Mouse (Mus musculus) c-Kit-positive CD71-negative TER-119-negative erythroid progenitor cells, embryonic 14.5 days (primary cell): ENCODE measurements around the gene Zswim8.

ENCODE experiments used
- DNase-seq: peaks from one replicate; pipeline ENCODE4 v3.0.0-alpha.2; 2013; ENCODE audit warnings: low read depth

The Zswim8 gene

DNA sequence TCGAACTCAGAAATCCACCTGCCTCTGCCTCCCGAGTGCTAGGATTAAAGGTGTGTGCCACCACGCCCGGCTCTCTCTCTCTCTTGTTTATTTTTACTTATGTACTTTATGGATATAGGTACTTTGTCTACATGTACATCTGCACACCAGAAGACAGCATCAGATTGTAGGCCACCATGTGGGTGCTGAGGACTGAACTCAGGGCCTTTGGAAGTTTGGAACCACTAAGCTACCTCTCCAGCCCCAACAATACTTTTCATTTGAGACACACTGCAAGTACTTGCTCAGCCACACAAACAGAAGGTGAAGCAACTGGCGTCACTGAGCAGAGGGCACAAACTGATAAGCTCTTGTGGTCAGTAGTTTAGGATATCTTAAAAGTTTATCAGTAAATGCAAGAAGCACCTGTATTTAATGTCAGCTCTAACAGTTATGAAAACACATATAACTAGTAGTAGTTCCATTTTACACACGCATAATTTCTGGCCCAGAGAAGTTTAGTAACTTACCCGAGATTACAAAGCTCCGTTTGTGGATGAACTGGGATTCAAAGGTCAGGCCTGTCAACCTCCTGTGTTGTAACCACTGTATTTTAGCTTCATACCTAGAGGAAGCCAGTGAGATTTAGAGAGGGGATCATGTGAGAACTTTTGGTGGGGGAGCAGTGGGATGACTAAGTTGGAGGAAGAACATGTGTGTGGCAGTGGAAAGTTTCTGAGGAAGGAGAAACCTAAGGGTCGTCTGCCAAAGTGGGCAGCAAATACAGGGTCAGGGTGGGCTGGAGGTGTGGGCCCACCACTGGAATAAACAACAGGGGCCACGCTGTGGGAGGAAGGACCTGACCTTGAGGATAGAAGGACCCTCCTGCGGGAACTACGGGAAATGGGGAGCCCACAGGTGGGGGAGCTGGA lies 25.9 kb downstream of the Zswim8 start:
- peak; percentile 46 for DNase-seq

DNA sequence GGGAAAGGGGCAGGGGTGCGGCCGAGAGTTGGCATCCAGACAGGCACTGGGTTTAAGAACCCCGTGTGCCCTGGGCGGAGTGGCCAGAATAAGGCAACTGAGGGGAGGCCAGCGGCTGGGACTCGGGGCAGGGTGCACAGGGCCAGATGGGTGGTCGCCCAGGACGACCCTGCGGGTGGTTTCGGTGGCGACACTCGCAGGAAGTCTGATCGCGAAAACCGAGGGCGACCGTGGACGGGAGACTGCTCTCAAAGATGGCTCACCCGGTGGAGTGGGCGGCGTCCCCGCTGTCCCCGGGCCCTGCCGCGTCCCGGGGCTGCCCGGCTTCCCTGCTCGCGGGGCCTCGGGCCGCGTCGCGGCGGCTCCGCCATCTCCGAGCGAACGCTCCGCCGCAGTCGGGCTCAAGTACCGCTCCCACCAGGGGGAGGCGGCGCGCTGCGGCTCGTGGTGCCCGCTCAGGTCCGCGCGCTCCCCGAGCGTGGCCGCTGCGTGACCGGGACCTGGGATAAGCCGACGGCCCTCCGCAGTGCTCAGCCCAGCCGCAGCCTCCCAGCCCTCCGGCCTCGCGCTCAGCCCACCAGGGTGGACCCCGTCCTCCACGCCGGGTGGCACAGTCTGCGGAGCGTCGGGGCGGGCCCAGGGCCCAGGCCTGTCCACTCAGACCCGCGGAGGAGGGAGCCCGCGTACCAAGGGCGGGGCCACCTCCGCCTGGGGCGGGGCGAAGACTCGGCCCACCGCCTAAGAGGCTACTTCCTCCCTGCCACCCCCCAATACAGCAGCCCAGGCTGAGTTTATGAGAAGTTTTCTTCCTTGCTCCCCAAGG lies 26.8 kb downstream of the Zswim8 start, which contains the start of gene Ndst2:
Ndst2 (minus strand) TSS at position 611 of the 823 bp plus-strand sequence.
- peak; percentile 81 for DNase-seq

DNA sequence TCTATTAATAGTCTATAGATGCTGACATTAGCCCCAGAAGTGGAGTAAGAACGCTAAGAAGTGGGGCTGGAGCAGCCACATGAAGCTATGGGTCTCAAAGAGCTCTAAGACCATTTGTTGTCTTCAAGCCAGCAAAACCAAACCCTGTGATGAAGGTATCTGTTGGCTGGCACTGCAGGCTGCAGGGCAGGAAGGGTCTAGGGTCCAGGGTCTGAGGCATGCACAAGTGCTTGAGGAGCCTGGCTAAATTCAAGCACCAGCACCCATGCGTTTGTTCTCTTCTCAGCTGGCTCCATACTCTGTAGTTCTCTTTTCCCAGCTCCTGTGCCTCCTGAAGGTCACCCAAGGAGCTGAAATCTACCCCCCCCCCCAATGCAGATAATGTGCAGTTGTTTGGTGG lies 27.7 kb downstream of the Zswim8 start:
- DNase-seq = no peak

DNA sequence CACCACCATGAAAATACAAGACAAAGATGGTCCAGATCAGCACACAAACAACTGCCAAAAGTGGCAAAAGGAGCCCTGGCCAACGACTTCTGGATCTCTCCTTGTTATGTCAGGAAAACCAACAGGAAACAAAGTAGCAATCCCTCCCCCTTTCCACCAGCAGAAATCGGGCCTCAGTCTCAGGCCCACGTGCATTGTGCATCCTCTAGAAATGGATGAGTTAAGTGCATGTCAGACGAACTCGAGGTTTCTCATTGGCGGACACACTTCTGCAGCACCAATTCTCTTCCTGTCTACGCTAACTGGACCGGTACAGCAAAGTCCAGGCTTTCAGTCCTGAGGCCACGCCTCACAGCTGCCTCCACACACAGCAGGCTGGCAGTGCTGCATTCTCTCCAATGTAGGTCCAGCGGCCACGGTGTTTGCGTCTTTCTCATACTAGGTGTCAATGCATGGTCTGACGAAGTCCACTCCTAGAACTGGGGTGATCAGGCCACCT lies 28.6 kb downstream of the Zswim8 start:
- DNase-seq = no peak

DNA sequence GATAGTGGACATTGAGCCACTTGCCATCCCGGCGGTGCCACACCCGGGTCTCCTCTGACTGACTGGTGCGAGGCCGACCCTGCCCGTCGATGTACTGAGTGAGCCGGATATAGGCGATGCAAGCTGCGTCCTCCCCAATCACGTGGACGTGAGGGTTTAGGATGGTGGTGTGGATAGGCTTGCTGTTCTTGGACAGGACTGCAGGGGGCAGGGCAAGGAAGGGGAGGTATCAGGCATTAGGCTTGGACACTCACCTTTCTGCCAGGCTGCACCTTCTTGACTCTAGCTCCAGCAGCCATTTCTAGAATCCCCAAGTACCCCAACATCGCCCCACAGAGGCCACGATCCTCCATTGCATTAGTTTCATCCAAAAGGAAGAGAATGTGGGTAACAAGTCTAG lies 30.0 kb downstream of the Zswim8 start:
- DNase-seq = peak; percentile 42

DNA sequence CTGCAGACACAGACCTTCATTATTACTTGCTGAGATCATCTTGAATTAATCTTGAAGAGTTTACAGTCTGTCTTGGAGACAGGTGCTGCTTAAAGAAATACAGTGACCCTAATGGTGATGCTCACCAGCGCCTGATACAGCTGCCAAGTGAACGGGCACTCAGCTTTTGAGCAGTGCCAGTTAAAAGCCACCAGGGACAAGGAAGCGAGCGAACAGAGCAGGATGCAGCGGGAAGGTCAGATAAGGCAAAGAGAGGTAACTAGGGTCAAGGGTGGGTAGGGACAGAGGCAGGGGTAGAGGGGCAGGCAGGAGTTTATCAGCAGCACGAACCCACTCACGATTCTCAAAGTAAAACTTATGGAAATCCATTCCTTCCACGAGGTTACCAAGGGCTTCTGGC lies 31.2 kb downstream of the Zswim8 start:
- no peak for DNase-seq

DNA sequence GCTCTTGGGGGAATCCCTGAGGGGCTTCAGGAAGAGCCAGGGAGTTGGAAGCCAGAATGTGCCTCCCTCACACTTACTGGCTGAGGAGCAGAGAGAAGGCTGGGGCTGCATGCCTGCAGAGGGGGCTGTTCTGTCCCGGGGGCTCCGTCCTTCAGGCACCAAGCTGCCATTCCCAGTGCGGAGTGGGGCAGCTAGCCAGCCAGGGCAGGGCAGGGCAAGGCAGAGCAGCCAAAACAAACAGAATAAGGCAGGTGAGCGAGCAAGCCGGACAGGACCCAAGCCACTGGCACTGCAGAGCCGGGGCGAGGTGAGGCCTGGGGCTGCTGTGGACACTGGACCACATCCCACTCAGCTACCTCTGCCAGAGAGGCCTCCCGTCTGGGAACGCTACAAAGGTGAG lies 33.9 kb downstream of the Zswim8 start:
- DNase-seq = no peak

DNA sequence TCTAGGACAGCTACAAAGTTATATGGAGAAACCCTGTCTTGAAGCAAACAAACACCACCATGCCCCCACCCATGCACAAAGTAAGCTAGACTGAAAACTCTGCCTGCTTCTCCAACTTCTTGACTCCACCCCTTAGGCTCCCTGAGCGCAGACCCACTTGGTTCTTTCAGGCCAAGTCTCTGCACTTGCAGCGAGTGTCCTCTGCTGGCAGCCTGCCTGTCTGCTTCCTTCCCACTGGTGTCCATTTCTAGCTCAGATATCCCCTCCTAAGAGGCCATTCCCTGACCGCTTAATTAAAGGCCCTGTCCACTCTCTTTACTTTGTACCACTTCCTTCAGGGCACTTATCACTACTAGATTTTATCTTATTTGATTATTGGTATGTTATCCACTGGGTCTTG lies 36.3 kb downstream of the Zswim8 start:
- DNase-seq = no peak

DNA sequence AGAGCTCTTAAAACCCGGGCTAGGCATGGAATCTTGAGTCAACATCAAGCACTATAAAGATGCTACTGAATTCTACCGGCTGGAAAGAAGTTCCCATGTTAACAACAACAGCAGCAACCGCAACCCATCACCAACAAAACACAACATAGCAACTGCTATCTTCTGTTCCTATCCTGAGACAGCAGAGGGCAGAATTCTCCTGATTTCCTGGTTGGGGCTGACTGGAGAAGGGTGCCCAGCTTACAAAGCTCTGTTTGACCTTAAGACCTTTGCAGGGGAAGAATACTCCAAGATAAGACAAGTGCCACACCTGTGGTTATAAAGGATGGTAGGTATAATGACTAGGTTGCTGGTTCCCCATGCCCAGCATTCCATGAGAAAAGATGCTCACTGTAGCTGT lies 39.6 kb downstream of the Zswim8 start:
- DNase-seq = no peak

DNA sequence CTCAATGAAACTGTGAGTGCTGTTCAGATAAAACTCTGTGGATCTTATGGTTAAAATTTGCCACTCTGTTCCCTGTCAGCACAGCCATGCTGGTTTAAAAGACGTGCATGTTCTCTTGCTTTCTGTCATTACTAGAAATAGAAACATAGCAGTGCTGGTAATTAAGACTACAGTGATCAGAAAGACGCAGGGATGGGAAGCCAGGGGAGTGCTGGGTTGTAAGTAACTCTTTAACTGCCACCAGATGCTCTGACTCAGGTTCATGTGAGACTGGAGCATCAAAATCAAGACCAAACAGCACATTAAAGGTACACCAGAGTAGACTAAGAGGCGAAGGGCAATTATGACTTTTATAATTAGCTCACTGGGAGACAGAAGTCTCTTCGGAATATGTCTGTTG lies 41.0 kb downstream of the Zswim8 start:
- no peak for DNase-seq

DNA sequence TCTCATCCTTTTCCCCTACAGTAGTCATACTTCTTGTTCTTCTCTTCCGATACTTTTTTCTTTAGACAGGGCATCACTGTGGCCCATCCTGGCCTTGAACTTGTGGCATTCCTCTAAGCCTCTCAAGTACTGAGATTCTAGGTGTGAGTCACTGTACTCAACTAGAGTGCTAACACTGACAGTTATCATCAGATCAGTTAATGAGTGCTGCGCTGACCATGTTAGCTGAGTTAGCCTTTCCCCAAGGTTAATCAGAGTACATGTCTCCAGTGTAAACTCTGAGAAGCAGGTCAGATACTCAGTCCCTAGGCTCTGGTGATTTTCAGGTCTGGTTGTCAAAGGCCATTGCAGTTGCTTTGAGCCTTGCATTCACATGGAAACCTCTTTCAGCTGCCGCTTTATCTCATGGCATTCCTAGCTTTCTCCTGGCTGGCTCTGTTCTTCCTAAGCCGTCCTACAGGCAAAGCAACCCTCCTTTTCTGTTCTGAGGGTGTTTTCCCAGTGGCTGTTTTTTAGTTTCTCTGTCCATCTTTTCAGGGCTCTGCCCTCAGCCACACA lies 42.2 kb downstream of the Zswim8 start:
- DNase-seq = no peak

DNA sequence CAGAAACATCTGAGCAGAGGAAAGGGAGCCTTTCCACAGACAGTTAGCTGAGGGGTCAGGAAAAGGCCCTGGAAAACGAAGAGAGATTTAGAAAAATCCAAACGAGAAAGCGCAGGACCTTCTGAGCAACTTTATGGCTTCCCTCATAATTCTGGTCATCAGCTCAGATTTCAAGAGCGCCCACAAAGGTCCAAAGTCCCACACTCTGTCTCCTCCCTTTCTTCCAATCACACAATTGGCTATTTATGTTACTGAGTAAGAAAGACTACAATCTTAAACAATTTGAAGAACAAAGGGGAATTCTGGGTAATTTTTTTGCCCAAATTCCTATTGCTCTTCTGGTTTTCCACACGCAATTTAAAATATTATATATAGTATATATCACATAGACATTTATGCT lies 43.2 kb downstream of the Zswim8 start:
- DNase-seq = no peak

DNA sequence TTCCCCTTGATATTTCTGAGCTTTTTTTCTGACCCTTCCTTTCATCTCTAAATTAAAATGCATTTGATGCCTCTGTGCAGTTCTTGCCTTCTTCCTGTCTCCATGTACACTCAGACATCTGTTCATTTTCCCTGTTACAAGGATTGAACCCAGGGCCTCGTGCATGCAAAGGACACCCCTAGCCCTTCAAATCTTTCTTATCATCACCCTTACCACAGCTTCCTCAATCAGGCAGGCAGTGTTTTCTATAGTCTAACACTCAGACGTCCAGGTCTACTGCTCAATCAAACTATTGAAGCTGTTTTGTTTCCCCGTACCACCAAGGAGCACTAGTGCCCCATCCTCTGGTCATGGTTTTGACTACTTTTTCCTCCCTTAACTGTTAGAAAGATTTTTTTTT lies 46.4 kb downstream of the Zswim8 start:
- DNase-seq = no peak

DNA sequence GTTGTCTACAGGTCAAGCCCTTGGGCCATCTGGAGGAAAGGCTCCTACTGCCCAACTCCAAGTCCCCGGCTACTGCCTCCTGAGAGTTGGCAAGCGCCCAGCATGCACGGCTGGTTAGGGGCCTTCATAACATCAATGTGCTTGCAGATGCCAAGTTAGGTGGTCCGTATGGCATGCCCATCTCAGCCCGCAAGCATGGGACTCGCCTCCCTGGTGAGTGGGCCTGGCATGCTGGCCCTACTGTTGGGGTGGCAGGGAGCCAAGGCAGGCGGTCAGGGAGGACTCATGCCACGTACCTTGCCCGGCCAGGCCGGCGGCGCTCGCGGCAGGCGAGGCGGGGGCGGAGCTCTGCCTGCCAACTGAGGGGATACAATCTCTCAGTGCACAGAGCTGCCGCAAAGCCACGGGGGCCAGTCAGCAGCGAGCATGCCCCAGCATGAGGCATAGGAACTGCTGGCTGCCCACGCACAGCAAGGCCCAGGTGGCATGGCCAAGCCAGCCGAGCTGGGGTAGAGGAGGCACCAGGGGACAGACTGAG lies 50.1 kb downstream of the Zswim8 start:
- DNase-seq = no peak

DNA sequence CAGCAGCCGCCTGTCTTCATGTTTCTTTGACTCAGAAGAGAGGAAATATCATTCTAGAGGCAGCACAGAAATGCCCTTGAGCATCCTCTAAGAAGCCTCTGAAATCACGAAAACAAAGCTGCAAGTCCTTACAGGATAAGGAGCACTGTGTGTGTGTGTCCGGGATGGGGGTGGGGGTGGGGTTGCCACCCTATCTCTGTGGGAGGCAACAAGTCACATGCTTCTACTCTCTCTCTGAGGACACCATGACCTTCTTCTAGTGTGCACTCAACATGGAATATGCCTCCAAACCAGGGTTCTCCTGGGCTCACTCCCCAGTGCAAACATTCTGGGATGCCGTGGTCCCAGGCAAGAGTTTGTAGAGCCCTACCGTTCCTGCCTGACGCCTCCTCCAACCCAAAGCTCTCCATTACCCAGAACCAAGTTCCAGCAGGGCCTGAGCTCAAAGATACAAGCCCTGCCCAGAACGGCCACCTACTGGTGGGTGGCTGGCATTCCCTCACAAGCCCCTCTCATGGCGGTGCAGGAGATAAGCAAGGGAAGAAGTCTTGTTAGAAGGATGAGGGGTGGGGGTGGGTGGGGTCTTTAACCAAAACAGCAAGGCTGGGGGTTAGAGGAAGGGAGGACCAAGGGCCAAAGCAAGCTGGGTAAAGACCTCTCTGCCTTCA lies 51.5 kb downstream of the Zswim8 start:
- no peak for DNase-seq

DNA sequence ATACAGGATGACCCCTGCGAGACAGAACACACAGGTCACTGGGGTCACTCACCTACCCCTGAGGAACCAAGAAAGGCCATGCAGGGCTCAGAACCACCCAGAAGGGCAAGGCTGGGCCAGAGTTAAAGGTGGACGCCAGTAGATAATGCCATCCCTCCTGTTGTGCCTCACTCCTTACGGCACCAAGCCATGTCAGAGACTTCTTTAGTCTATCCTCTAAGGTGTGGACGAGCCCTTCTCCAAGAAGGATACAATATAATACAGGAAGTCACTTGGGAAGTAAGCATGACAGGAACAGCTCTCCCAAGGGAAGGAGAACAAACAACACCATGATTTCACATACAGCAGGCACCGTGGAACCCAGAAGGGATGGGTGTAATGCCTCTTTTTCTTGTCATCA lies 57.6 kb downstream of the Zswim8 start:
- no peak for DNase-seq

DNA sequence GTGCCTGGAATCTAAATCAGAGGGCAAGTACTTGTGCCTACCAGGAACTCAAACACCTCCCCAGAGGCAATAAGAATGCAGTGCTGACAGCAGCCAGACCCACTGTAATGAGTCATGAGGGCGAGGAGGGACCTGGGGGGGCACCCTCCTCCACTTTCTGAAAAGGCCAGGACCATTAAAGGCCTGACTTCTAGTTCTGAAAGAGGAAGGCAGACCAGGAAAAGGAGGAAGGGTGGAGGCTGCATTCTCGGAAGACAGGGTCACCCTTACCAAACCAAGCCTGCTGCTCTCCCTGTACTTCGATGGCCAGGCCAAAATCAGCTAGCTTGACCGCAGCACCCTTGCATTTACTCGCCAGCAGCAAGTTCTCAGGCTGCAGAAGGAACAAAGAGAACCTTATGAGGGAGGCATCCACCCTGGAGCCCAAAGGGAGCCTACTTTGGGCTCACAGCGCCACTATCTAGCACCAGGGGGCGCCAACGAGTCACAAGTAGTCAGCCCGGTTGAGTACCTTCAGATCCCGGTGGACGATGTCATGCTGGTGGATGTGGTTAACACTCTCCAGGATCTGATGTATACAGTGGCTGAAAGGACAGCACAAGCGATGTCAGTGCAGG lies 58.4 kb downstream of the Zswim8 start:
- DNase-seq = peak; percentile 78

DNA sequence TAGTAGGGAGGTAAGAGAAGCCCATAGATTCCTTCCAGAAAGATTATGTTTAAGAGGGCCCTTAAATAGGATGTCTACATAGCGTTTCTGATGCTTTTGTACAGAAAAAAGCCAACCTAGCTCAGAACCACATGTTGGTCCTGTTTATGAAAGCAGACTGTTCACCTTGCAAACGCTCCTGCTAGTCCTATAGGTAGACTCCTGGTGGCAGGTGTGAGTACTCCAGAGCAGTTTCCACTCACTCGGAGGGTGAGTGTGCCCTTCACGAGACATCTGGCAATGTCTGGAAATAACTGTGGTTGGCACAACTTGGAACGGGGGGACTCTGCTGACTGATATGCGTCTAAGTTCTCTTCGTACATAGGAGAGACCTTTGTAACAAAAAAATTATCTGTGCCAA lies 60.6 kb downstream of the Zswim8 start:
- DNase-seq = no peak

DNA sequence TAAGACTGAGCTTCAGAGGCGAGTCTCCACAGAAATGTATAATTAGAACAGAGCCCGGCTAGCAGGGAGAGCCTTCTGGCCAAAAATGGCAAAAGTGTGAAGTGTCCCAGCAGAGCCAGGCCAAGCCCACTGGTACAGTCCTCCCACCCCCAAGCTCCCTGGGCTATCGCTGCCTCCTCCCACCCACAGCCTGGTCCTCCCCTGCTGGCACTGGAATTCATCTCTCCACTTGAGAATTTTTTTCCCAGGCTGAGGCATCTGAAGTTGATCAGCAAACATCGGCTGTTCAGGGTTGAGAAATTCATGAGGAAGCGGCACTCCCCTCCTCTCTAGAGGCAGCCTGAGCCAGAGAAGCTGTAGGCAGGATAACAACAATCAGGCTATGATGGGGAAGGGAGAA lies 61.2 kb downstream of the Zswim8 start:
- DNase-seq = no peak

DNA sequence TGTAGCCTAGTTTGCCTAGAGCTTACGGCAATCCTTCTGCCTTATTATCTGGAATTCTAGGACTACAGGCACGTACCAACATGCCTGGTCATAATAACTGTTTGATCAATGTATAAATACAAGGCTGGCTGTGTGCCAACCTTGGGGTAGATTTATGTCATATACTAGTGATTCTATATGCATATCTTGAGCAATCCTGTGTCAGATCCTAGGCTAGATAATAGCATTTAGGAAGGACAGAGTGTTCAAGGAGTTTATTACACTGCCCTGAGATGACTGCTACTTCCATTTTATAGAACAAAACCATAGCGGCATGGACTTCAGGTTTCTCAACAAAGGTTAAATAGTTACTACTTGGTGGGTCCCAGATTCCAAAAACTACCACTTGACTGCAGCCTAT lies 64.6 kb downstream of the Zswim8 start:
- DNase-seq = no peak

DNA sequence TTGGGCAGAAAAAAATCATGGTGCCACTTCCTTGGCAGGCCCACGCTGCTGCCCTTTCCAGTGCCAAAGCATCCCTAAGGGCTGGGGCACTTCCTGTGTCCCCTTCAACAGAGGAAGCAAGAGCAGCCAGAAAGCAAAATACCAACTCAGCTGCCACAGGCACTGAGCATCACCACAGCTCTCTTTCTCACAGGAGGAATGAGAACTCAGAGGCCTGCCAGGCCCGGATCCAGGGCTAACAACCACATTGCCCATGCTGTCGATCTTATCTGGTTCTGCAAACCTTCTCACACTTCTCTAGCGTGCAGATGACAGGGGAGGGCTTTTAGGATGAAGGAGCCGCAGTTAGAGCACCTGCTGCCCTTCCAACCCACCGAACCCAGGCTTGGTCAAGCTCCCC lies 65.5 kb downstream of the Zswim8 start:
- DNase-seq = no peak
